ENCODE assay signal across 24 mouse cellular contexts in the genomic region with DNA sequence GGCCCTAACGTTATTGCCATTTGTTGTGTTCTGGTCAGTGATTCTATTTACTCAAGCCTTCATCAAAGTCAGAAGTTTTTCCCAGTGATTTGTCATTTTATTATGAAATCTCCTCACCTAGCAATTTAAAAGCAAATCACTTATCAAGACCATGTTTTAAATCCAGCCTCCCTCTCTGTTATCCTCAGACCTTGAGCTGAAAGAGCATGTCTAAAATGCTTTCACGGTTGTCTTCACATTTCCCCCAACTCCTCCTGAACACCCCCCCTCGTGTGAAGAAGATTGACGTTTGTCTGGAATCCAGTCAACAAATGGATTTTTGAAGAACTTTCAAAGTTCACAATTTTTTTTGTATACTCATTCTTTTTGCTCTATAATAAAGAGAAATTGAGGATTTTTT.
"Had no signal": no experiment of that assay in that cellular context is flagged by ENCODE, and none has a peak within 500 bp of the region (broad histone marks: within the 10 kb centered on the region; RNA-seq: fewer than 3 reads in every experiment).

No protein-coding gene starts in this region.

- H3K36me3 ChIP-seq: heart, embryonic 10.5 days; heart, embryonic 12.5 days; hindbrain, embryonic 10.5 days; hindbrain, embryonic 12.5 days; intestine, embryonic 15.5 days; limb, embryonic 13.5 days; limb, embryonic 15.5 days had no signal

- H3K4me1 ChIP-seq: heart, embryonic 10.5 days; heart, embryonic 12.5 days; hindbrain, embryonic 10.5 days; hindbrain, embryonic 12.5 days; intestine, embryonic 15.5 days; limb, embryonic 13.5 days; limb, embryonic 15.5 days had no signal

- H3K4me3 ChIP-seq: gastrocnemius, adult 2 months; heart, embryonic 10.5 days; heart, embryonic 12.5 days; hindbrain, embryonic 10.5 days; hindbrain, embryonic 12.5 days; intestine, embryonic 15.5 days; layer of hippocampus, adult 2 months; left cerebral cortex, adult 2 months; limb, embryonic 13.5 days; limb, embryonic 15.5 days had no signal

- H3K9ac ChIP-seq: heart, embryonic 12.5 days; hindbrain, embryonic 12.5 days; hindbrain, embryonic 14.5 days; intestine, embryonic 15.5 days; limb, embryonic 13.5 days; limb, embryonic 15.5 days had no signal

- H3K4me2 ChIP-seq: heart, embryonic 12.5 days; hindbrain, embryonic 12.5 days; hindbrain, embryonic 14.5 days; intestine, embryonic 15.5 days; limb, embryonic 13.5 days; limb, embryonic 15.5 days had no signal

- DNase-seq: gastrocnemius, adult 2 months; gastrocnemius, postnatal 10 days; gastrocnemius, postnatal 25 days; heart, adult 18-20 months; heart, postnatal 10 days; heart, postnatal 4 days; kidney, adult 18-20 months; kidney, adult 8-10 months; kidney, postnatal 10 days; kidney, postnatal 25 days; kidney, postnatal 4 days had no signal

- H3K27me3 ChIP-seq: heart, embryonic 12.5 days; hindbrain, embryonic 12.5 days; intestine, embryonic 15.5 days; limb, embryonic 13.5 days; limb, embryonic 15.5 days had no signal

- H3K9me3 ChIP-seq: heart, embryonic 10.5 days; heart, embryonic 12.5 days; hindbrain, embryonic 10.5 days; hindbrain, embryonic 12.5 days; intestine, embryonic 15.5 days; limb, embryonic 13.5 days; limb, embryonic 15.5 days had no signal

- ATAC-seq: hindbrain, embryonic 16.5 days; inflammation-experienced regulatory T-cells, adult 6 months; intestine, embryonic 15.5 days; intestine, postnatal 0 days had no signal

- H3K27ac ChIP-seq: gastrocnemius, adult 2 months; heart, embryonic 10.5 days; hindbrain, embryonic 10.5 days; hindbrain, embryonic 12.5 days; hindbrain, embryonic 14.5 days; intestine, embryonic 15.5 days; layer of hippocampus, adult 2 months; left cerebral cortex, adult 2 months; limb, embryonic 13.5 days; limb, embryonic 15.5 days had no signal
